Mouse (Mus musculus) layer of hippocampus, adult 8-10 months (tissue): ENCODE measurements at regions not wholly inside any gene's neighbourhood (a gene's known extent, or its start where the extent isn't known, plus 50 kb on each side); places are given as distances from the start of the nearest gene placed in this dataset.
"Not testable (repeated sequence)": the region's sequence is repeated elsewhere in the genome, so short reads cannot be mapped to it uniquely, and the experiment has no call there.

ENCODE experiments used
- DNase-seq, 2 experiments: peaks; one replicate each; pipeline ENCODE4 v3.0.0; 2022; ENCODE audit warnings: low spot score in 2 of 2

DNA sequence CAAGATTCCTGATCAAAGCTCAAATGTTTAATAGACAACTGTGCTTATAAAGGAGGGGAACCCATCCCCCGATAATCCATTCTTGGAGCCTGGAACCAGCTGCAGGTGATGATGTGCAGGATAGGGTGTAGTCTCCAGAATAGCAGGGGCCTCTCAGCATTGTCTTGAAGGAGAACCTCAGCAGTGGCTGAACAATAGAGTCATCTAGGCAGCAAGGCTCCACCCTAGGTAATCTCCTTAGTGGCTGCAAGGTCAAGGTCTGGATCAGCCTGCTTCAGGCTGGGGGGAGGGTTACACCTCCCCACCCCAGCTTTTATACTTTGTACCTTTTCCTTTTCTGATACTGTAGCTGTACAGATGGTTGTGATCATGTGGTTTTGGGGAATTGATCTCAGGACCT lies 116.8 kb upstream of the Mettl4 start:
- no peak for DNase-seq

DNA sequence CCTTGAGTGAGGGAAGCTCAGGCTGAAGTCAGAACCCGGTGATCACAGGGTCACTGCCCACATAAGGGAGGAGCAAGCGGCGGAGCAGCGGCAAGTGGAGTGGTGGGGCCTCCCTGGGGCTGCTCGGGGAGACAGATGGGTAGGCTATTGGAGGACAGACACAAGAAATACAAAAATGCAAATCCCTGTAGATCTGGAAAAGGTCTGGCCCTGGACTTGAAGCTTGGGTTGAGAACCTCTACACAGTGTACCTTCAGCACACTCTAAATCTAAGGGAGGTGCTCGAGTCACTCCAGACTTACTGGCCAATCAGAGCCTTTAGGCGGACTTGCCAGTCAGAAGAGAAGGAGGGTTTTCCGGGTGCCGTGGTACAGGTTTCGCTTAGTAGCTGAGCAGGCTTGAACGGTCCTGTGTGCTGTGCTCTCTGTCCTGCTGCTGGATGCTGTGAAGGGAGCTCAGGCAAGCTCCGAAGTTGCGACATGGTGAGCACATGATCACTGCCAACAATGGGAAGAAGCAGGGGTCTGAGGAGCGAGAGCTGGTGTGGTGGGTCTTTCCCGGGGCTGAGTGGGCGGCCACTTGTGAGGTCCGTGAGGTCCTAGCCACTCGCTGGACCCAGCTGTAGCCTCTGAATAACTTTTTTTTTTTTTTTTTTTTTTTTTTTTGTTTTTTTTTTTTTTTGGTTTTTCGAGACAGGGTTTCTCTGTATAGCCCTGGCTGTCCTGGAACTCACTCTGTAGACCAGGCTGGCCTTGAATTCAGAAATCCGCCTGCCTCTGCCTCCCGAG lies 114.9 kb upstream of the Mettl4 start:
- DNase-seq: peak; percentile 71 to 73

DNA sequence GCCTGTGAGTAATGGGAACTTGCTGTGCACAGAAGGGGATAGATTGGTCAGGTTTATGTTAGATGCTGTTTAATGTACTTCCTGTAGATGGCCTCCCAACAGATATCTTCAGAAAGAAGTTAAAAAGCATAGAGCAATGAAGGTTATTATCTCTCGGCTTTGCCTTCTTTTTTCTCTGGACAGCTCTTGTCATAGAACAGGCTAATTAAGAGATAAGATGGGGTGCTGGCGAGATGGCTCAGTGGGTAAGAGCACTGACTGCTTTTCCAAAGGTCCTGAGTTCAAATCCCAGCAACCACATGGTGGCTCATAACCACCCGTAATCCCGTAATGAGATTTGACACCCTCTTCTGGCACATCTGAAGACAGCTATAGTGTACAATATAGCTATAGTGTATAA lies 104.9 kb upstream of the Mettl4 start:
- DNase-seq: not testable (repeated sequence)

DNA sequence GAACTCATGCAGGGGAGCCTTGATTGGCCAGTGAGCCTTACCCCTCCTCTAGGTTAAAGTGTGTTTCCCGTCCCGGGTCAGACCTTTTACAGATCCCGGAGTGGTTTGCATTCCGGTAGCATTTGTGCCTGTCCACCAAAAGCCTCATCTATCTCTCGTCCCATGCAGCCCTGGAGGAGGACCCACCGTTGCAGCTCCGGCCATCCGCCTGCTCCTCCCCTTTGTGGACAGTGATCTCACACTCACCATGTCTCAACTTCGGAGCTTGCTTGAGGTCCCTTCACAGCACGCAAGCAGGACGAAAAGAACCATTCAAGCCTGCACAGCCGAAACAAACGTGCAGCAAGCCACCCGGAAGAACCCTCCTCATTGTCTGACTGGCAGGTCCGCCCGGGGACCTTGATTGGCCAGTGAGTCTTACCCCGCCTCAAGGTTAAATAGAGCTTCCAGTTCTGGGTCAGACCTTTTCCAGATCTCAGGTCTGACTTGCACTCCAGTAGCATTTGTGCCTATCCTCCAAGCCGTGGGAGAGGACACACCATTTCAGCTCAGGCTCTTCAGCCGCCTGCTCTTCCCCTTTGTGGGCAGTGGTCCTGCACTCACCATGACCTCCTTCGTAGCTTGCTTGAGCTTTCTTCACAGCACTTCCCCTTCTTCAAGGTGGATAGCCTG lies 84.8 kb upstream of the Mettl4 start:
- peak; percentile 81 to 84 for DNase-seq

DNA sequence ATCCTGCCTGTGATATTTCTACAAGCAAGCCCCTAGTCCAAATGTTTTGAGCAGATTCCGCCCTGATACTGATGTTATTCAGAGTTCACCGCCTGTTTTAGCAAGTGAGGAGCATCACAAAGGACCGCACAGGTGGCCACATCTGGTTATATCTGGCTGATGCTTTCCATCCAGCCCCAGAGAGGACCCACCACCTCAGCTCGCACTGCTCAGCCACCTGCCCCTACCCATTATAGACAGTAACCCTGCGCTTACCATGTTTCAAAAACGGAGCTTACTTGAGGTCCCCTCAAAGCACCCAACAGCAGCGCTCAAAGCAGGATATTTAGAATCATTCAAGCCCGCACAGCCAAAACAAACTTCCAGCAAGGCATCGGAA lies 84.2 kb upstream of the Mettl4 start:
- not testable (repeated sequence) for DNase-seq

DNA sequence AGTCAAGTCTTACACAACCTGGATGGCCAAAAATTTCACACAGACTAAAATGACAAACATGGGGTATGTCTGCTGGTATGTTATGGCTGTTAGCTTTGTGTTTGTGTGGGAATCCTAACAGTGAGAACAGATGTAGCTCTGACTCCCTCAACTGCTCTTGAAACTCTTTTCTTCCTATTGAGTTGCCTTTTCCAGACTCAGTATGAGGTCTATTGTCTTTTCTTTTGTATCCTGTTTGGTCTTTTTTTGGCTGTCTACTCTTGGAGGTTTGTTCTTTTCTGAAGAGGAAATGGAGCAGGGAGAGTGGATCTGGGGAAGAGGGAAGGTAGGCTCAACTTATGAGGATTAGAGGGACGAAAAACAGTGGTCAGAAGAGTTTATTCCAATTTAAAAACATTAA lies 76.6 kb upstream of the Mettl4 start:
- DNase-seq: not testable (repeated sequence)

DNA sequence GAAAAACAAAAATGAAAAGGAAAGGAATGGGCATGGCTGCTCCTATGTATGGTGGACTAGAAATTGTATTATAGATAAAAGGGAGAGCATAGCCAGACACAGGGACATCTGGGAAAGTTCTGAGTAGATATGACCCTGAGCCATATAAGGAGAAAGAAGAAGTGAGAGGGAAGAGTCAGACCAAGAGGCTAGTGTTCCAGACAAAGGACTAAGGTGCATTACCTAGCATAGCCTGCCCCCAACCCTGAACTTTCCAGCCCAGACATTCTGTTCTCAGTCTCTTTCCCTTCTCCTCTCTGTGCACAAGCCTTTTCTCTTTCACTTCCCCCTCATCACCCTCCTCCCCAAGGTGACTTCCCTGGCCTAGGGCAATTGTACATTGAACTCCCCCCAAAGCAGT lies 58.9 kb upstream of the Mettl4 start:
- no peak for DNase-seq
